Mouse (Mus musculus) stomach, embryonic 16.5 days (tissue): ENCODE data around the gene Ndufa6. TPM values are rescaled to one million over a fixed set of nuclear protein-coding genes. Genes with fewer than 3 reads are reported as not detected.
"Not testable (repeated sequence)": the region's sequence is repeated elsewhere in the genome, so short reads cannot be mapped to it uniquely, and the experiment has no call there.

ENCODE experiments used
- ATAC-seq: fragments of 200-750 bp; cut with Nextera tagmentation; 2 replicates; pipeline ENCODE4 v1.8.0; 2017; ENCODE audit warnings: moderate number of reproducible peaks, moderate TSS enrichment; ENCODE audit not compliant: insufficient read depth, low FRiP score
- H3K27ac ChIP-seq: fragments of 300-500 bp; sonication (generic); 2 replicates; pipeline ENCODE4 v1.5.1; 2014; ENCODE audit warnings: low read length
- H3K27me3 ChIP-seq: fragments of 300-500 bp; sonication (generic); 2 replicates; pipeline ENCODE4 v1.6.1; 2014; ENCODE audit warnings: low read length, control low read depth, mixed read lengths; ENCODE audit not compliant: control insufficient read depth, insufficient read depth
- H3K36me3 ChIP-seq: fragments of 300-500 bp; sonication (generic); 2 replicates; pipeline ENCODE4 v1.6.1; 2014; ENCODE audit warnings: low read length; ENCODE audit not compliant: control insufficient read depth, insufficient read depth
- H3K4me1 ChIP-seq: fragments of 300-500 bp; sonication (generic); 2 replicates; pipeline ENCODE4 v1.6.1; 2014; ENCODE audit warnings: low read length, control low read depth, mixed read lengths; ENCODE audit not compliant: control insufficient read depth, insufficient read depth
- H3K4me2 ChIP-seq: fragments of 300-500 bp; sonication (generic); 2 replicates; pipeline ENCODE4 v1.6.1; 2014; ENCODE audit warnings: low read depth, low read length, mixed read lengths
- H3K4me3 ChIP-seq: fragments of 300-500 bp; sonication (generic); replicated peaks from 2 replicates; pipeline ENCODE4 v1.5.1; 2014; ENCODE audit warnings: mild to moderate bottlenecking, low read length
- H3K9ac ChIP-seq: fragments of 300-500 bp; sonication (generic); 2 replicates; pipeline ENCODE4 v1.6.1; 2014; ENCODE audit warnings: low read length
- H3K9me3 ChIP-seq: fragments of 300-500 bp; sonication (generic); replicated peaks from 2 replicates; pipeline ENCODE4 v1.6.1; 2016; ENCODE audit warnings: low read length, control low read depth; ENCODE audit not compliant: control insufficient read depth
- WGBS: fragments of 180-500 bp; shearing (Covaris S2); extraction: QIAGEN DNeasy Blood & Tissue Kit; methylation state at CpG from one replicate; pipeline ENCODE4 v1.1.7; 2014; 5-methylcytosine and 5-hydroxymethylcytosine counted together
- polyA plus RNA-seq: library from polyadenylated mRNA; unstranded; fragments of >200 nt; fragmentation: Nextera tagmentation; extraction: Ambion mirVana; gene quantifications from 2 replicates; pipeline ENCODE4 v1.2.1, GENCODE M21; 2015

Gene Ndufa6
- polyA plus RNA-seq, 1 experiment from 2014 or later, result 428 TPM

- Histone ChIP-seq H3K9me3 (no peaks in the 10 kb centered on the region), H3K4me1 (peaks cover 12% of the 10 kb centered on the region), H3K4me3 (no peak overlapping the region), H3K36me3 (no peaks in the 10 kb centered on the region), H3K9ac (no peak overlapping the region), H3K27ac (no peak overlapping the region), H3K27me3 (no peaks in the 10 kb centered on the region), H3K4me2 (no peak overlapping the region)
- 87% methylated on average over 5 of the region's 5 CpGs for WGBS
- ATAC-seq, result no peak
Observed at GRCm38 (mm10) chr15:82374437-82374836, 20.3 kb upstream of the Ndufa6 start.

DNA sequence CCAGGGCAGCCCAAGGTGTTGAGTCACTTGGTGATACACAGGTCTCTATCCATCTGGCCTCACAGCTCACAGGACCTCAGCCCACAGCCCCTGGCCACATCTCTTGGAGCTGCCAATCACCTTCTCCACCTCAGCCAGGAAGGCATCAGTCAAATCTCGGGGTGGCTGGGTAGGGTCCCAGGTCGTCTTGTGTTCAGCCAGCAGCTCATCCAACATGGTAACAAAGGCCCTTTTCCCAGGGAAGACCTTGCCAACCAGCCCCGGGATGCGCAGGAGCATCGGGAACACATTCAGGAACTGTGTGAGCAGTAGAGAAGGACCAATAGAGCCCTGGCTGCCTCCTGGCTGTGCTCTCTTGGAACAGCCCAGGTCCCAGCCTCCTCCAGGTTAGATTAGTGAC is 18.9 kb upstream of the Ndufa6 start:
- H3K4me3 ChIP-seq, result no peak overlapping the region
- no peaks in the 10 kb centered on the region for H3K36me3 ChIP-seq
- no peak overlapping the region for H3K9ac ChIP-seq
- H3K27me3 ChIP-seq, result no peaks in the 10 kb centered on the region
- no peak for ATAC-seq
- 0 out of 2 replicates have a peak, but pooled peaks cover 7% of the 10 kb centered on the region for H3K4me1 ChIP-seq
- 84% methylated on average over 5 of the region's 5 CpGs for WGBS
- no peak overlapping the region for H3K4me2 ChIP-seq
- no peaks in the 10 kb centered on the region for H3K9me3 ChIP-seq
- H3K27ac ChIP-seq, result no peak overlapping the region

GRCm38 (mm10) chr15:82372446-82372845 is 18.3 kb upstream of the Ndufa6 start:
- Histone ChIP-seq H3K4me1 (0 out of 2 replicates have a peak, but pooled peaks cover 3% of the 10 kb centered on the region), H3K27me3 (no peaks in the 10 kb centered on the region), H3K4me3 (no peak overlapping the region), H3K4me2 (no peak overlapping the region), H3K27ac (no peak overlapping the region), H3K36me3 (no peaks in the 10 kb centered on the region), H3K9ac (no peak overlapping the region), H3K9me3 (no peaks in the 10 kb centered on the region)
- 85% methylated on average over 6 of the region's 6 CpGs for WGBS
- no peak for ATAC-seq

GRCm38 (mm10) chr15:82368851-82369250 is 14.7 kb upstream of the Ndufa6 start:
- Histone ChIP-seq H3K4me1 (no peaks in the 10 kb centered on the region), H3K9ac (no peak overlapping the region)
- WGBS, result 78% methylated on average over 1 of the region's 1 CpGs

DNA sequence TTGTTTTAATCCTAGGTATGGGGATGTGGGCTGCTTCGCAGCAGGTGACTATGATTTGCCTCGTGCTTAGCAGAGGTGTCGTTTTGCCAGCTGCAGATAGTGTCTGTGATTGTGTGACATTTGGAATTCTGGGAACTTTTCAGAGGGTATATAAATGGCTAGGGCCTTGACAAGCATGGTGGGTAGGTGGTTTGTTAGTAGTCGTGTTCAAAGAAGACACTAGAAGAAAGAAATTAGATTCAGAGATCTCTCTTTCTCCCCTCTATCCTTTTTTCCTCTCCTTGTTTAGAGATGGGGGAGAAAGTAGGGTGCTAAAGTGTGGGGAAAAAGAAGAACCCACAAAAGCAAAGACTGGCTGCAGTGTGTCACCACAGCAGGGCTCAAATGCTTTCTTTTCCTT is 14.0 kb upstream of the Ndufa6 start:
- WGBS, result 91% methylated on average over 4 of the region's 4 CpGs
- Histone ChIP-seq H3K4me3 (no peak overlapping the region), H3K27ac (no peak overlapping the region), H3K27me3 (no peaks in the 10 kb centered on the region), H3K4me2 (no peak overlapping the region), H3K36me3 (no peaks in the 10 kb centered on the region), H3K9ac (no peak overlapping the region), H3K9me3 (no peaks in the 10 kb centered on the region), H3K4me1 (no peaks in the 10 kb centered on the region)
- ATAC-seq, result no peak

More at GRCm38 (mm10) chr15:82368851-82369250, 14.7 kb upstream of the Ndufa6 start:
- no peak overlapping the region for H3K4me3 ChIP-seq
- ATAC-seq, result no peak
- H3K36me3 ChIP-seq, result no peaks in the 10 kb centered on the region
- H3K9me3 ChIP-seq, result no peaks in the 10 kb centered on the region
- H3K27me3 ChIP-seq, result no peaks in the 10 kb centered on the region
- H3K4me2 ChIP-seq, result no peak overlapping the region
- no peak overlapping the region for H3K27ac ChIP-seq

DNA sequence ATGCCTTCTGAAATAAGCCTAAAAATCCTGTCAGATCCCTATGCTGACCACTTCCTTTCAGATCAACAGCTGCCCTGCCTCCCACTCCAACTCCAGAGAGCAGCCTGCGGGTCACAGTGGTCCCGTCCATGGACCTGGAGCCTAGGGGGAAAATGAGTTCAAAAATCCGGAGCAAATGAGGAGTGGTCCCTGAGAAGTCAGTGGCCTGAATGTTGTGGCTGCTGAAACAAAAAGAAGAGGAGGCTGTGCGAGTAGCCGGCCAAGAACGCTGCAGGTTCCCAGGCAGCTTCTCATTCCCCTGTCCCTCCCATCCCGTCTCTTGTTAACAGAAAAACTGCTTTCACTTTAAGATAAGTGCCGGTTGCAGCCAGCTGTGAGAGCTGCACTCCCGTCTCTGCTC is 10.4 kb upstream of the Ndufa6 start:
- H3K4me3 ChIP-seq, result not testable (repeated sequence)

DNA sequence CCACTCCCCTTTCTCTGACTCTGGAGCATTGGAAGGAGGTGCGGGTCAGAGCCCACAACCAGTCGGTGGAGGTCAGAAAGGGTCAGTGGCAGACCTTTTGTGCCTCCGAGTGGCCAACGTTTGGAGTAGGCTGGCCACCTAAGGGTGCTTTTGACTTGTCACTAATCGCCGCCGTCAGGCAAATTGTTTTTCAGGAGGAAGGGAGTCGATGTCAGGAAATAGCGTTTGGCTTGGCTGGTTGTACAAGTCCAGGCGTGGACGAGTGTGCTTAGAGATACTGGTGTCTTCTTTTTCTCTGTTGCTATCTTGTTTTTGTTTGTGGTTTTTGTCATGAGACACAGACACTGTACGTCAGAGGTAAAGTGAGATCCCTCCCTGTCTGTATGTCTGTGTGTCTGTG is 9.7 kb upstream of the Ndufa6 start:
- not testable (repeated sequence) for H3K4me3 ChIP-seq, H3K4me1 ChIP-seq, H3K27me3 ChIP-seq, H3K27ac ChIP-seq, H3K36me3 ChIP-seq, H3K4me2 ChIP-seq, ATAC-seq, H3K9ac ChIP-seq, H3K9me3 ChIP-seq
- WGBS, result 68% methylated on average over 7 of the region's 12 CpGs

More for the DNA sequence above, 10.4 kb upstream of the Ndufa6 start:
- not testable (repeated sequence) for H3K9me3 ChIP-seq, H3K36me3 ChIP-seq, H3K9ac ChIP-seq, H3K27me3 ChIP-seq, H3K27ac ChIP-seq, H3K4me1 ChIP-seq, ATAC-seq
- WGBS, result 8% methylated on average over 6 of the region's 9 CpGs
- H3K4me2 ChIP-seq, result peak overlapping the region; percentile 34; the same call in 1 of the 2 replicates

DNA sequence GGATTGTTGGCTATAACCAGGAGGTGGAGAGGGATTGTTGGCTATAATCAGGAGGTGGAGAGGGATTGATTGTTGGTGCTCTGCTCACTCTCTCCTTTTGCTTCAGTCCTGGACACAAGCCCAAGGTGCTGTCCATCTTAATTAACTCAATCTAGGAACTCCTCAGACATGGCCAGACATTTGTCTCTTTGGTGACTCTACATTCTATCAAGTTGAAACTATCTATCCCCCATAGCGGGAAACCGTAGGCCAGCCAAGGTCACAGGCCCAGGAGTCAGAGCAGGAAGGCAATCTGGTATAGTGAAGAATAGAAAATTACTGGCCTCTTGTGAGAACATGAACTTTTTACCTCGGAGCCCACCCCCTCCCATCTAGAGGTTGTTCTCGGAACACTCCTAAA is 8.1 kb upstream of the Ndufa6 start:
- WGBS, result 72% methylated on average over 3 of the region's 4 CpGs

GRCm38 (mm10) chr15:82361459-82362018 is 7.4 kb upstream of the Ndufa6 start:
- Histone ChIP-seq H3K27me3 (no peaks in the 10 kb centered on the region), H3K9me3 (no peaks in the 10 kb centered on the region), H3K4me2 (no peak overlapping the region), H3K9ac (peak overlapping the region; percentile 6; the same call in 1 of the 2 replicates), H3K36me3 (no peaks in the 10 kb centered on the region), H3K4me1 (peaks cover 10% of the 10 kb centered on the region), H3K4me3 (no peak overlapping the region), H3K27ac (peak overlapping the region; percentile 36; the same call in 1 of the 2 replicates)
- WGBS, result 70% methylated on average over 11 of the region's 11 CpGs
- ATAC-seq, result peak; percentile 72; the same call in 1 of the 2 replicates

More for the DNA sequence above, 8.1 kb upstream of the Ndufa6 start:
- ATAC-seq, result no peak
- H3K9me3 ChIP-seq, result no peaks in the 10 kb centered on the region
- peak overlapping the region; percentile 51 for H3K27ac ChIP-seq
- no peaks in the 10 kb centered on the region for H3K36me3 ChIP-seq
- H3K27me3 ChIP-seq, result no peaks in the 10 kb centered on the region
- H3K4me2 ChIP-seq, result no peak overlapping the region
- H3K4me3 ChIP-seq, result no peak overlapping the region
- H3K4me1 ChIP-seq, result peaks cover 10% of the 10 kb centered on the region
- H3K9ac ChIP-seq, result no peak overlapping the region
